Mouse (Mus musculus) kidney, adult 2 months (tissue): ENCODE measurements around the gene Sft2d2.

ENCODE experiments used
- CTCF ChIP-seq: fragments of 200-500 bp; conservative IDR thresholded peaks from 2 replicates; pipeline ENCODE4 v1.5.1; 2011; ENCODE audit warnings: low read depth, mild to moderate bottlenecking, control low read depth, low read length, moderate library complexity, mixed read lengths; ENCODE audit not compliant: insufficient read depth, insufficient read length
- POLR2A ChIP-seq: fragments of 200-500 bp; IDR thresholded peaks from one replicate; pipeline ENCODE4 v1.6.1; 2011; ENCODE audit warnings: low read depth, low read length, control low read depth

- TF ChIP-seq CTCF (no peak), POLR2A (no peak)
Observed at GRCm38 (mm10) chr1:165217023-165217589, 22.9 kb upstream of the Sft2d2 start.
